In the genomic region with DNA sequence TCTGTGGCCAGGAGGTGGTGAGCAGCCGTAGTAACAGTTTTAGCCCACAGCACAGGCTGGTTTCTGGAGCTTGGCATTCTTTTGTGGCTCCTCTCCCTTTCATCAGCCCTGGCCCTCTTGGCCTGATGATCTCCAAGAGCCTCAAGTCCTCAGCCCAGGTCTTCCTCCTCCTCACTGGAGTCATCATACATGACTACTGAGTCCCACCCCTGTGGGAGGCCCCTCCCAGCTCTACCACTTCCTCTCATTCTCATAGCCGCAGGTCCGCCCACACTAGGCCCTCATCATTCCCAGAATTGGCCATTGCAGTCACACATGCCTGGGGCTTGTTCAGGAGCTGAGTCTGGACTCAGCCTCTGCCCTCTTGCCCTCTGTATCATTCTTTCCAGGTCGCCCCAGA, we compare ENCODE assay signal across 13 mouse cellular contexts. TPM values are rescaled to one million over a fixed set of nuclear protein-coding genes. Genes with fewer than 3 reads are reported as not detected.
DNase-seq lines count a peak whose midpoint lies in the region; ATAC-seq and TF ChIP-seq lines count a peak whose summit lies in the region.
"Had no signal": no experiment of that assay in that cellular context is flagged by ENCODE, and none has a peak within 500 bp of the region (broad histone marks: within the 10 kb centered on the region; RNA-seq: fewer than 3 reads in every experiment).

No protein-coding gene starts in this region.

- H3K36me3 ChIP-seq in spleen, adult 2 months (ENCODE audit: control insufficient read depth, insufficient read depth, low read length) = no peaks in the 10 kb centered on the region
- H3K36me3 ChIP-seq in hindbrain, embryonic 11.5 days (ENCODE audit: control insufficient read depth, insufficient read depth, low read length) = no peaks in the 10 kb centered on the region
- H3K36me3 ChIP-seq: forebrain, embryonic 15.5 days; midbrain, embryonic 15.5 days had no signal

- no peak overlapping the region for H3K9ac ChIP-seq in hindbrain, embryonic 11.5 days (ENCODE audit: low read depth, low read length)
- H3K9ac ChIP-seq: forebrain, embryonic 15.5 days; midbrain, embryonic 15.5 days had no signal

- H3K4me1 ChIP-seq in spleen, adult 2 months (ENCODE audit: control insufficient read depth, insufficient read depth, insufficient read length) = peaks cover 59% of the 10 kb centered on the region
- H3K4me1 ChIP-seq in hindbrain, embryonic 11.5 days (replicated peaks; ENCODE audit: control insufficient read depth, insufficient read depth, low read length) = no peaks in the 10 kb centered on the region
- H3K4me1 ChIP-seq: forebrain, embryonic 15.5 days; midbrain, embryonic 15.5 days had no signal

- 37% methylated on average over 4 of the region's 4 CpGs for WGBS in spleen, adult 2 months
- 89% methylated on average over 4 of the region's 4 CpGs for WGBS in hindbrain, embryonic 11.5 days

- no peaks in the 10 kb centered on the region for H3K9me3 ChIP-seq in hindbrain, embryonic 11.5 days (ENCODE audit: control insufficient read depth, low read length)
- H3K9me3 ChIP-seq: forebrain, embryonic 15.5 days; midbrain, embryonic 15.5 days had no signal

- H3K27ac ChIP-seq in spleen, adult 2 months (ENCODE audit: insufficient read depth, low read length) = peak overlapping the region; percentile 69
- no peak overlapping the region for H3K27ac ChIP-seq in hindbrain, embryonic 11.5 days (ENCODE audit: low read depth, low read length)
- H3K27ac ChIP-seq: forebrain, embryonic 15.5 days; midbrain, embryonic 15.5 days had no signal

- peak in 1 of 2 experiments; percentile 74 for DNase-seq in spleen, adult 2 months (ENCODE audit: low read depth in 1 of 2, low spot score in 2 of 2)
- DNase-seq in spleen, adult 12 weeks (ENCODE audit: low spot score) = no peak
- DNase-seq in induced T-regulatory cell, adult 2 months (ENCODE audit: low read depth) = peak; percentile 84
- peak; percentile 73 to 81 for DNase-seq in thymus, postnatal 36 days
- no peak for DNase-seq in cerebellum, postnatal 14 days
- no peak for DNase-seq in hindbrain, embryonic 11.5 days (ENCODE audit: low spot score)
- no peak for DNase-seq in urinary bladder, postnatal 36 days (ENCODE audit: low spot score in 2 of 2)
- DNase-seq: cerebellum, adult 9-11 months; heart, postnatal 14 days; kidney, adult 18-20 months had no signal

- TF ChIP-seq CTCF in spleen, adult 2 months (IDR thresholded peaks at IDR 0.05; ENCODE audit: extremely low read depth, insufficient read depth, insufficient read length, insufficient replicate concordance) = no peak

- peak; percentile 73 for ATAC-seq in monocyte, adult 5-6 weeks (replicated peaks; ENCODE audit: insufficient number of reproducible peaks, low FRiP score, low TSS enrichment, poor library complexity, severe bottlenecking)
- no peak for ATAC-seq in hindbrain, embryonic 11.5 days (ENCODE audit: low FRiP score)
- ATAC-seq: forebrain, embryonic 15.5 days; midbrain, embryonic 15.5 days had no signal

- no peaks in the 10 kb centered on the region for H3K27me3 ChIP-seq in spleen, adult 2 months (ENCODE audit: control insufficient read depth, insufficient read depth, low read length)
- H3K27me3 ChIP-seq in hindbrain, embryonic 11.5 days (ENCODE audit: control insufficient read depth, insufficient read depth, low read length) = no peaks in the 10 kb centered on the region
- H3K27me3 ChIP-seq: forebrain, embryonic 15.5 days; midbrain, embryonic 15.5 days had no signal

- H3K4me2 ChIP-seq in hindbrain, embryonic 11.5 days (replicated peaks; ENCODE audit: low read depth, low read length) = no peak overlapping the region
- H3K4me2 ChIP-seq: forebrain, embryonic 15.5 days; midbrain, embryonic 15.5 days had no signal

- no peak for TF ChIP-seq POLR2A in spleen, adult 2 months (IDR thresholded peaks at IDR 0.05; ENCODE audit: low read depth, low read length)

- no peak overlapping the region for H3K4me3 ChIP-seq in spleen, adult 2 months (ENCODE audit: extremely low read depth, insufficient read depth, insufficient read length)
- H3K4me3 ChIP-seq in hindbrain, embryonic 11.5 days (ENCODE audit: low read depth, low read length) = no peak overlapping the region
- H3K4me3 ChIP-seq: forebrain, embryonic 15.5 days; midbrain, embryonic 15.5 days had no signal

RNA-seq across cellular contexts. Expression of a gene that starts 9.4 kb away (rescaled TPM):
- polyA plus RNA-seq in spleen, adult 2 months (2012; rRNA removed) = 138 and 180 TPM in 2 replicates
- 15.2 to 17.8 TPM (median 15.8 TPM) in 3 replicates for total RNA-seq in monocyte, adult 5-6 weeks (2017)
- polyA plus RNA-seq in hindbrain, embryonic 11.5 days (2014; fragmentation: Nextera tagmentation; extraction: Ambion mirVana) = 0.09 and 0.25 TPM in 2 replicates

RNA-seq across cellular contexts. Expression of a gene that starts 41.9 kb away (rescaled TPM):
- polyA plus RNA-seq in spleen, adult 2 months (2012; rRNA removed) = 83.4 and 91.5 TPM in 2 replicates
- total RNA-seq in monocyte, adult 5-6 weeks (2017) = 57.3 to 65.3 TPM (median 57.6 TPM) in 3 replicates
- 2.5 and 2.6 TPM in 2 replicates for polyA plus RNA-seq in hindbrain, embryonic 11.5 days (2014; fragmentation: Nextera tagmentation; extraction: Ambion mirVana)

Comparison
In these comparisons a context has a peak if more than half of its experiments do, and no peak if none do; other contexts are left out.
1. DNase-seq: peak in induced T-regulatory cell, adult 2 months (single experiment) and thymus, postnatal 36 days (2 of 2); none in spleen, adult 12 weeks (single experiment), cerebellum, postnatal 14 days (0 of 2), hindbrain, embryonic 11.5 days (single experiment) and urinary bladder, postnatal 36 days (0 of 2).
2. RNA of a gene that starts 9.4 kb away (polyA plus RNA-seq): 138 to 180 TPM in spleen, adult 2 months; 0.09 to 0.25 TPM in hindbrain, embryonic 11.5 days; every median in the first group is over 100 times any median in the second.
3. RNA of a gene that starts 41.9 kb away (polyA plus RNA-seq): 83.4 to 91.5 TPM in spleen, adult 2 months; 2.5 to 2.6 TPM in hindbrain, embryonic 11.5 days; every median in the first group is over 10 times any median in the second.